Mouse (Mus musculus) spleen, adult 18-20 months (tissue): Measurements from ENCODE around the gene Gm27029.
A peak's percentile ranks its signal among the peaks of the same experiment; 100 is the strongest.
"Not testable (repeated sequence)": the region's sequence is repeated elsewhere in the genome, so short reads cannot be mapped to it uniquely, and the experiment has no call there.

Experiments
- DNase-seq, 2 experiments: peaks; one replicate each; pipeline ENCODE4 v3.0.0; 2022; ENCODE audit warnings: mixed read lengths in 2 of 2

The Gm27029 gene

GRCm38 (mm10) chr11:101454702-101455101, 30.1 kb upstream of the Gm27029 start:
- no peak for DNase-seq

- no peak for DNase-seq
Observed at GRCm38 (mm10) chr11:101452093-101452774, 27.6 kb upstream of the Gm27029 start.

GRCm38 (mm10) chr11:101451536-101451935, 26.9 kb upstream of the Gm27029 start:
- no peak for DNase-seq

GRCm38 (mm10) chr11:101450394-101450793, 25.8 kb upstream of the Gm27029 start:
- no peak for DNase-seq

GRCm38 (mm10) chr11:101449596-101449995, 25.0 kb upstream of the Gm27029 start:
- not testable (repeated sequence) for DNase-seq

GRCm38 (mm10) chr11:101448899-101449298, 24.3 kb upstream of the Gm27029 start:
- peak in 1 of 2 experiments; percentile 16 for DNase-seq

GRCm38 (mm10) chr11:101448274-101448746, 23.7 kb upstream of the Gm27029 start, which contains the start of gene Ifi35:
TSS of gene Ifi35 (plus strand) at chr11:101448407.
- peak; percentile 59 to 74 for DNase-seq

GRCm38 (mm10) chr11:101447786-101448185, 23.2 kb upstream of the Gm27029 start:
- no peak for DNase-seq

GRCm38 (mm10) chr11:101446860-101447259, 22.3 kb upstream of the Gm27029 start:
- DNase-seq = not testable (repeated sequence)

- no peak for DNase-seq
Observed at GRCm38 (mm10) chr11:101446319-101446718, 21.7 kb upstream of the Gm27029 start.

- no peak for DNase-seq
Observed at GRCm38 (mm10) chr11:101442760-101443159, 18.2 kb upstream of the Gm27029 start.

GRCm38 (mm10) chr11:101442127-101442693, 17.6 kb upstream of the Gm27029 start, which contains the start of gene Rpl27:
TSS of gene Rpl27 (plus strand) at chr11:101442298.
- peak; percentile 85 to 96 for DNase-seq

- DNase-seq = not testable (repeated sequence)
Observed at GRCm38 (mm10) chr11:101441450-101442126, 17.0 kb upstream of the Gm27029 start.

- DNase-seq = not testable (repeated sequence)
Observed at GRCm38 (mm10) chr11:101438006-101438405, 13.4 kb upstream of the Gm27029 start.

- no peak for DNase-seq
Observed at GRCm38 (mm10) chr11:101436916-101437315, 12.3 kb upstream of the Gm27029 start.

- DNase-seq = no peak
Observed at GRCm38 (mm10) chr11:101435831-101436230, 11.2 kb upstream of the Gm27029 start.

GRCm38 (mm10) chr11:101433396-101433795, 8.8 kb upstream of the Gm27029 start:
- no peak for DNase-seq

GRCm38 (mm10) chr11:101431327-101431726, 6.7 kb upstream of the Gm27029 start:
- no peak for DNase-seq

- DNase-seq = no peak
Observed at GRCm38 (mm10) chr11:101426165-101426564, 1.6 kb upstream of the Gm27029 start.

- DNase-seq = peak; percentile 97 to 99
Observed at GRCm38 (mm10) chr11:101424925-101425813, 573 bp upstream of the Gm27029 start, which contains the start of the genes Rundc1 and Ptges3l. TSS of gene Rundc1 (plus strand) at chr11:101425085. TSS of gene Ptges3l (minus strand) at chr11:101425333.

- no peak for DNase-seq
Observed at GRCm38 (mm10) chr11:101420148-101420547, 4.4 kb downstream of the Gm27029 start.

- no peak for DNase-seq
Observed at GRCm38 (mm10) chr11:101419610-101420009, 5.0 kb downstream of the Gm27029 start.
